Mouse (Mus musculus) liver, embryonic 11.5 days (tissue): ENCODE results near the gene Frem3. TPM values are rescaled to one million over a fixed set of nuclear protein-coding genes. Genes with fewer than 3 reads are reported as not detected.
A peak's percentile ranks its signal among the peaks of the same experiment; 100 is the strongest.

Experiments used
- ATAC-seq: fragments of 200-750 bp; cut with Nextera tagmentation; replicated peaks from 2 replicates; pipeline ENCODE4 v1.8.0; 2017; ENCODE audit warnings: moderate number of reproducible peaks, mild to moderate bottlenecking, moderate TSS enrichment, moderate library complexity; ENCODE audit not compliant: low FRiP score
- DNase-seq: peaks from one replicate; pipeline ENCODE4 v3.0.0-alpha.2; 2017; ENCODE audit warnings: low spot score
- H3K27ac ChIP-seq: fragments of 300-500 bp; sonication (generic); 2 replicates; pipeline ENCODE4 v1.5.1; 2014; ENCODE audit warnings: mild to moderate bottlenecking, low read depth, low read length, control low read depth
- H3K27me3 ChIP-seq: fragments of 300-500 bp; sonication (generic); replicated peaks from 2 replicates; pipeline ENCODE4 v1.6.1; 2014; ENCODE audit warnings: low read length, mixed read lengths; ENCODE audit not compliant: control insufficient read depth, insufficient read depth
- H3K36me3 ChIP-seq: fragments of 300-500 bp; sonication (generic); 2 replicates; pipeline ENCODE4 v1.6.1; 2014; ENCODE audit warnings: mild to moderate bottlenecking, low read length, moderate library complexity, mixed read lengths; ENCODE audit not compliant: control insufficient read depth, insufficient read depth
- H3K4me1 ChIP-seq: fragments of 300-500 bp; sonication (generic); replicated peaks from 2 replicates; pipeline ENCODE4 v1.6.1; 2014; ENCODE audit warnings: low read length, mixed read lengths; ENCODE audit not compliant: control insufficient read depth, insufficient read depth
- H3K4me2 ChIP-seq: fragments of 300-500 bp; sonication (generic); 2 replicates; pipeline ENCODE4 v1.6.1; 2014; ENCODE audit warnings: mild to moderate bottlenecking, control low read depth, moderate library complexity
- H3K4me3 ChIP-seq: fragments of 300-500 bp; sonication (generic); 2 replicates; pipeline ENCODE4 v1.5.1; 2014; ENCODE audit warnings: low read depth, low read length, control low read depth
- H3K9ac ChIP-seq: fragments of 300-500 bp; sonication (generic); 2 replicates; pipeline ENCODE4 v1.6.1; 2014; ENCODE audit warnings: low read depth, low read length, control low read depth
- H3K9me3 ChIP-seq: fragments of 300-500 bp; sonication (generic); 2 replicates; pipeline ENCODE4 v1.6.1; 2016; ENCODE audit warnings: low read length, inconsistent platforms, mixed read lengths; ENCODE audit not compliant: control insufficient read depth
- WGBS: fragments of 180-500 bp; shearing (Covaris S2); extraction: QIAGEN DNeasy Blood & Tissue Kit; methylation state at CpG from one replicate; pipeline ENCODE4 v1.1.7; 2014; 5-methylcytosine and 5-hydroxymethylcytosine counted together
- polyA plus RNA-seq: library from polyadenylated mRNA; unstranded; fragments of >200 nt; fragmentation: Nextera tagmentation; extraction: Ambion mirVana; gene quantifications from 2 replicates; pipeline ENCODE4 v1.2.1, GENCODE M21; 2014

Gene Frem3
- polyA plus RNA-seq, 1 experiment from 2014 or later = 0.14 TPM

DNA sequence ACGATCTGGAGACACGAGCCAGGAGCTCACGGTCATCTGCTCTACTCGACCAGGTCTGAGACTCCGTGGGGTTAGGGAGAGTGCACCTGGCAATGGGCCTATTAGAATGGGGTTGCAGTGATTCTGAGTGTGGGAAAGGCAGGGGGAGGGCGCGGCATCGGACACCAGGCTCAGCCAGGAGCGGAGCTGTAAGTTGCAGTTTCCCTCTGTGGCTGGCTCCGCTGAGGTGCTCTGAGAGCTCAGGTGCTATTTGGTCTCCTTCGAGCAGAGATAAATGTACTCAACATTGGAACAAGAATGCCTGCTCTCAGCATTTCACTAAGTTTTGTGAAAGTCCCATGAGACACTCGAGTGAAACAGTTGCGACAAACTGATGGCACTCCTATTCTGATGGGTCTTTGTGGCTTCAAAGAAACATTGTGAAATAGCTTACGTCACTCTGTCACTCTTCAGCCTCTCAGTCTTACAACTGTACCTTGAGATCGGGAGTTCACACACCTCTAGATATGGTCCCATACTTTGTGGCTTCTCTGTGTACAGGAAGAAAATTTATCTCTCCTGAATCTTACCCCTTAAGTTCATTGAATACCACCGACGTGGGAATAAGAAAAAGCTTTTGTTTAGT, 58.5 kb downstream of the Frem3 start:
- no peak overlapping the region for H3K27ac ChIP-seq
- H3K9ac ChIP-seq = no peak overlapping the region
- H3K27me3 ChIP-seq = no peaks in the 10 kb centered on the region
- H3K4me1 ChIP-seq = no peaks in the 10 kb centered on the region; the same call in 1 of the 2 replicates
- 64% methylated on average over 17 of the region's 17 CpGs for WGBS
- no peak overlapping the region for H3K4me3 ChIP-seq
- H3K36me3 ChIP-seq = no peaks in the 10 kb centered on the region
- ATAC-seq = no peak
- H3K9me3 ChIP-seq = no peaks in the 10 kb centered on the region
- H3K4me2 ChIP-seq = no peak overlapping the region
- peak; percentile 27 for DNase-seq

DNA sequence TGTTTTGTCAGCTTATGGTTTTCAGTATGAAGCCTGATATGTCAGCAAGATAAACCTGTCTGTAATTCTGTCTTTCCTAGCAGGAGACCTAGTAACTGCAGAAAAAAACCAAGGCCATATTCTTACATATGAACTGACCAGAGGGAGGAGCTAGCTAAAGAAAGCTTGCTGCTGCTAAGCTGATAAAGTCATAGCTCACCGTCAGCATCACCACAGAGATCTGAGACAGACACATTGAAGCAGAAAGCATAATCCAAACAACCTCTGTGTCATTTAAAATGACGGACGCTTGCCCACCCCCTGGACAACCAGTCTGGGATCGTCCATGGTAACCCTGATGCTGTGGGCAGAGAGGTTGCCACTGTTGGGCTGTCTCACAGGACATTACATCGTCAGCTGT, 71.7 kb downstream of the Frem3 start:
- Histone ChIP-seq H3K27me3 (no peaks in the 10 kb centered on the region), H3K36me3 (no peaks in the 10 kb centered on the region), H3K27ac (no peak overlapping the region), H3K4me3 (no peak overlapping the region), H3K4me2 (no peak overlapping the region), H3K9me3 (no peaks in the 10 kb centered on the region), H3K4me1 (peaks cover 19% of the 10 kb centered on the region), H3K9ac (no peak overlapping the region)
- WGBS = 54% methylated on average over 5 of the region's 5 CpGs
- ATAC-seq (peak; percentile 46; the same call in 1 of the 2 replicates), DNase-seq (no peak)

DNA sequence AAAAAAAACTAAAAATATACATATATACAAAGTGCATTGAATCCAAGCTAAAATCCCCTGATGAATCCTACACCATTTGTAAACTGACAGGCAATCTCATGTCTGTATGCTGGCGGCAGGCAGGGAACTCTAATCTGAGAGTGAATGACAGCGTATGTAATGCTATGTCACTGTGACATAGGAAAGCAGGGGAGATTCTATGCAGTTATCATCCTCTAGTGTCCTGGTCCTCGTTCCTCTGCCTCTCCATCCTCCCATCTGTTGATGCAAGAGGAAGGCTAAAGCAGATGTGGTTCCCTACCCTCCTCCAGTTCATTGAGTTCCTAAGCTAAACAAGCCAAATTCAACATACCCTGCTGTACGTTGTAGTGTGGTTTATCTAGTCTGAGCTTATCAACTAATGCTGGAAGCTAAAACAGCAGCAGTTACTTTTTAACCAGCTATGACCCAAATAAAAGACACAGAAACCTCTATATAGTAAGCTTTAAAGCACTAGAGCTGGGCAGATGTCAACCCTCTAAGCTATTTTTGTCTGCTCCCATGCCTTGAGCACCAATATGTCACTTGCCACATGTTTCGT, 73.0 kb downstream of the Frem3 start:
- H3K9ac ChIP-seq = no peak overlapping the region
- ATAC-seq (peak; percentile 56), DNase-seq (no peak)
- no peak overlapping the region for H3K4me3 ChIP-seq
- 40% methylated on average over 5 of the region's 5 CpGs for WGBS
- no peak overlapping the region for H3K4me2 ChIP-seq
- no peaks in the 10 kb centered on the region for H3K9me3 ChIP-seq
- H3K36me3 ChIP-seq = no peaks in the 10 kb centered on the region
- peaks cover 19% of the 10 kb centered on the region for H3K4me1 ChIP-seq
- no peak overlapping the region for H3K27ac ChIP-seq
- H3K27me3 ChIP-seq = no peaks in the 10 kb centered on the region

DNA sequence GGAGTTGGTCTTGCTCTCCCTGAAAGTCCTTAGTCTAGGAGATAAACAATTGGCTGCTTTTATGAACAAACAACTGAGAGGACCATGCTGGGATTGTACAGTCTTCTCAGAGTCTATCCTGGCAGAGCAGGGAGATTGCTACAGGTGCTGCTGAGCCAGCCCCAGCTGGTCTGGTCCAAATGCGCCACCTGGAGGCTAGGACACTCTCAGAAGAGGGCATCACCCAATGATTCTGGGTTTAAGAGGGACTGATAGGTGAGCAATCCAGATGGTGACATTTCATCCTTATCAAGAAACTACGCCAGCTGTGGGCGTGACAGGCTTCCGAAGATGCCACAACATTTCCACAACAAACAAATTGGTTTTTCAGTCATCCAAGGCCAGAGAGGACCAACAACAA, 77.3 kb downstream of the Frem3 start:
- H3K4me3 ChIP-seq = no peak overlapping the region
- DNase-seq (peak; percentile 63), ATAC-seq (peak; percentile 89)
- H3K36me3 ChIP-seq = no peaks in the 10 kb centered on the region
- no peaks in the 10 kb centered on the region for H3K9me3 ChIP-seq
- H3K27me3 ChIP-seq = no peaks in the 10 kb centered on the region
- no peak overlapping the region for H3K4me2 ChIP-seq
- peaks cover 12% of the 10 kb centered on the region for H3K4me1 ChIP-seq
- no peak overlapping the region for H3K27ac ChIP-seq
- H3K9ac ChIP-seq = no peak overlapping the region
- WGBS = 29% methylated on average over 4 of the region's 4 CpGs

DNA sequence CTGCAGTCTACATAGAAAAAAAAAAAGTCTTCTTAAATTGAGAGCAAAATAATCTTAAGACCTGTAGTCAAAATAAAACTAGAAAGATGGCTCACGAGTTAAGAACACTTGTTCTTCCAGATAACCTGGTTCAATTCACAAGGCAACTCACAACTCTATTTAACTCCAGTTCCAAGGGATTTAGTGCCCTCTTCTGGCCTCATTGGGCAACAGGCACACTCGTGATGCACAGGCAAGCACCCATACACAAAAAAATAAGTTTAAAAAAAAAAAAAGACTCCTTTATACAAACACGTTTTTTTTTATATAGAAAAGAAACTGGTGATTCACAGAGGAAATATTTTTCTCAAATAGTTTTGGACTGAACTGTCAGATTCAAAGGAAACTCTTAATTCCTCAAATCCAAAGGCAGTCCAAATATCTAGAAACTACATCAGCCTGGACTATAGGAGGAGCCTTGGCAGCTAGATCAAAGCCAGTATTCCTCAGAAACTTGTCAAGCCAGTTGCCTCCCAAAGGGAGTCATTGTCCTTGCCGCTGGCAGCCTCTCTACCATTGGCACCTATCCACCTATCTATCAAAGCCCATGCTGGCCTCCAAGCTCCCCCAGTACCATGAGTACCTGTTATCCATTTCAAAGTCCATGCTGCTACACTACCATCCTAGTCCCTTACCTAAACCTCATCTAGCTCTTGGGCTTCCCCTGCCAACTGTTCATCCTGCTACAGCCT, 100.0 kb downstream of the Frem3 start:
- Histone ChIP-seq H3K36me3 (peaks cover 47% of the 10 kb centered on the region), H3K27ac (no peak overlapping the region), H3K4me3 (no peak overlapping the region), H3K9ac (no peak overlapping the region), H3K4me1 (no peaks in the 10 kb centered on the region), H3K4me2 (no peak overlapping the region), H3K9me3 (no peaks in the 10 kb centered on the region), H3K27me3 (no peaks in the 10 kb centered on the region)
- WGBS = 80% methylated on average over 4 of the region's 4 CpGs
- DNase-seq = no peak
- no peak for ATAC-seq

DNA sequence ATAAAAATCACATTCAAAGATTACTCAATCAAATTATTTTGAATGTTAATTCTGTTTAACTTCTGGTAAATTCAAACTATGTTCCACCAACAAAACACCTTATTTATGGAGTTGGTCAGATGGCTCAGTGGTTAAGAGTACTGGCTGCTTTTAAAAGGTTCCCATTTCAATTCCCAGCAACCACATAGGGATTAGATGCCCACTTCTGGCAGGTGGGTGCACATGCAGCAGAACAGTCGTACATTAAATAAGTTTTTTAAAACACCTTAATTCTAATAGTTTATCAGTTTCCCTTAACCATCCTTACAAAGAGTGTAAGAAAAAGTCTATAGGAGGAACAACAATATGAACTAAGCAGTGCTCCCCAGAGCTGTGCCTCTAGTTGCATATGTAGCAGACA, 103.6 kb downstream of the Frem3 start:
- no peak overlapping the region for H3K4me3 ChIP-seq
- no peak overlapping the region for H3K27ac ChIP-seq
- WGBS = 88% methylated on average over 1 of the region's 1 CpGs

DNA sequence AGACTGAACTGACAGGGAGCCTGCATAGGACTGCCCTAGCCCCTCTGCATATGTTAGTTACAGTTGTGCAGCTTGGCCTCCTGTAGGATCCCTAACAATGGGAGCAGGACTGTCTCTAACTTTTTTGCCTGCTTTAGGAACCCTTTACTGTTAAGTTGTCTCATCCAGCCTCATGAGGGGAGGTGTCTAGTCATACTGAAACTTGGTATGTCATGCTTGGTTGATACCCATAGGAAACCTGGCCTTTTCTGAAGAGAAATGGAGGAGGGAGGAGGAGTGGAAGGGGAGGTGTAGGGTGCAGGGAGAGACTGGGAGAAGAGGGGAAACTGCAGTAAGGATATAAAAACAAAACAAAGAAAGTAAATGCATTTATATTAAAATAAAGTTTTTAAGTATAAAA, 121.4 kb downstream of the Frem3 start:
- H3K36me3 ChIP-seq = peaks cover 30% of the 10 kb centered on the region

More for the DNA sequence above, 103.6 kb downstream of the Frem3 start:
- no peak for DNase-seq
- Histone ChIP-seq H3K27me3 (no peaks in the 10 kb centered on the region), H3K4me2 (no peak overlapping the region), H3K9ac (no peak overlapping the region), H3K36me3 (peaks cover 38% of the 10 kb centered on the region), H3K4me1 (no peaks in the 10 kb centered on the region), H3K9me3 (no peaks in the 10 kb centered on the region)
- no peak for ATAC-seq

DNA sequence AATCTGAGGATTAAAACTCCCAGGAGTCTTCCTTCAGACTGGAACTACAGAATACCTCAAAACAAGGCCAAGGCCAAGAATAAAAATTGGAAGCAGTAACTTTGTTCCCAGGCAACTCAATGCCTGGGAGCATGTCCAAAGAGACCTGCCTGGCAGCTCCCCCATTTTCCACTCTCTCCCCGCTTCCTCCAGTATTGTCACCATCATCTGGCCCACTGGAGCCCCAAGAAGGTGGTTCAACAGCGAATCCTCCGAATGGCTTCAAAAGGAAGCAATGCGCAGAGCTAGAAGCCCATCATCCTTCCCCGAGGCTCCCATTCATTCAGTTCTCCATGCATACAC, 127.1 kb downstream of the Frem3 start:
- peak overlapping the region; percentile 83 for H3K4me2 ChIP-seq

More for the DNA sequence above, 121.4 kb downstream of the Frem3 start:
- H3K4me1 ChIP-seq = no peaks in the 10 kb centered on the region
- no peak overlapping the region for H3K4me3 ChIP-seq
- H3K4me2 ChIP-seq = no peak overlapping the region
- no peak overlapping the region for H3K9ac ChIP-seq
- no peaks in the 10 kb centered on the region for H3K27me3 ChIP-seq
- no peak overlapping the region for H3K27ac ChIP-seq
- H3K9me3 ChIP-seq = no peaks in the 10 kb centered on the region
- no peak for DNase-seq
- ATAC-seq = no peak

More for the DNA sequence above, 127.1 kb downstream of the Frem3 start:
- no peaks in the 10 kb centered on the region for H3K27me3 ChIP-seq
- H3K36me3 ChIP-seq = peaks cover 12% of the 10 kb centered on the region
- 0 out of 2 replicates have a peak, but pooled peaks cover 2% of the 10 kb centered on the region for H3K4me1 ChIP-seq
- peak overlapping the region; percentile 99 for H3K27ac ChIP-seq
- 1% methylated on average over 5 of the region's 5 CpGs for WGBS
- peak overlapping the region; percentile 81 for H3K9ac ChIP-seq
- ATAC-seq = no peak
- H3K9me3 ChIP-seq = no peaks in the 10 kb centered on the region
- no peak for DNase-seq
- H3K4me3 ChIP-seq = peak overlapping the region; percentile 66
